ENCODE assay signal across 19 mouse cellular contexts in genomic region chr16:43871419-43871818, GRCm38 (mm10). TPM values are rescaled to one million over a fixed set of nuclear protein-coding genes. Genes with fewer than 3 reads are reported as not detected.
DNase-seq lines count a peak whose midpoint lies in the region; ATAC-seq lines count a peak whose summit lies in the region.
"Had no signal": no experiment of that assay in that cellular context is flagged by ENCODE, and none has a peak within 500 bp of the region (broad histone marks: within the 10 kb centered on the region; RNA-seq: fewer than 3 reads in every experiment).

No protein-coding gene starts in this region.

- ATAC-seq in hindbrain, embryonic 13.5 days (ENCODE audit: low FRiP score), result no peak
- ATAC-seq: CD4-positive, CD25-positive, alpha-beta regulatory T cell, adult 4 months; intestine, embryonic 16.5 days; midbrain, embryonic 13.5 days had no signal

- no peak overlapping the region for H3K9ac ChIP-seq in hindbrain, embryonic 13.5 days
- H3K9ac ChIP-seq: embryonic facial prominence, embryonic 13.5 days; hindbrain, embryonic 15.5 days; limb, embryonic 12.5 days; liver, embryonic 13.5 days; midbrain, embryonic 13.5 days had no signal

- H3K4me2 ChIP-seq in hindbrain, embryonic 13.5 days, result no peak overlapping the region
- H3K4me2 ChIP-seq: embryonic facial prominence, embryonic 13.5 days; hindbrain, embryonic 15.5 days; limb, embryonic 12.5 days; liver, embryonic 13.5 days; midbrain, embryonic 13.5 days had no signal

- no peak overlapping the region for H3K4me3 ChIP-seq in hindbrain, embryonic 13.5 days
- H3K4me3 ChIP-seq: embryonic facial prominence, embryonic 13.5 days; hindbrain, embryonic 15.5 days; limb, embryonic 12.5 days; liver, embryonic 13.5 days; midbrain, embryonic 13.5 days had no signal

- no peak overlapping the region for H3K27ac ChIP-seq in hindbrain, embryonic 13.5 days
- H3K27ac ChIP-seq: embryonic facial prominence, embryonic 13.5 days; hindbrain, embryonic 15.5 days; kidney, postnatal 0 days; limb, embryonic 12.5 days; liver, embryonic 13.5 days; midbrain, embryonic 13.5 days had no signal

- peak; percentile 40 for DNase-seq in adrenal gland, adult 2 months
- DNase-seq in adrenal gland, postnatal 4 days (ENCODE audit: low spot score in 2 of 2), result no peak
- peak; percentile 20 to 30 for DNase-seq in heart, adult 18-20 months
- no peak for DNase-seq in heart, adult 8-10 months (ENCODE audit: low spot score)
- DNase-seq in lung, postnatal 10 days, result peak; percentile 22
- no peak for DNase-seq in lung, postnatal 36 days
- DNase-seq in heart, postnatal 4 days, result peak; percentile 50
- DNase-seq: cerebellum, adult 9-10 months; liver, embryonic 13.5 days; thymus, postnatal 25 days had no signal

- 94% methylated on average over 7 of the region's 7 CpGs for WGBS in hindbrain, embryonic 13.5 days

- H3K4me1 ChIP-seq in hindbrain, embryonic 13.5 days (replicated peaks), result no peaks in the 10 kb centered on the region
- H3K4me1 ChIP-seq: hindbrain, embryonic 15.5 days; limb, embryonic 12.5 days; liver, embryonic 13.5 days; midbrain, embryonic 13.5 days had no signal

- peaks cover 55% of the 10 kb centered on the region for H3K36me3 ChIP-seq in hindbrain, embryonic 13.5 days

- no peaks in the 10 kb centered on the region for H3K9me3 ChIP-seq in hindbrain, embryonic 13.5 days
- H3K9me3 ChIP-seq: embryonic facial prominence, embryonic 13.5 days; G1E; hindbrain, embryonic 15.5 days; limb, embryonic 12.5 days; liver, embryonic 13.5 days; midbrain, embryonic 13.5 days had no signal

- H3K27me3 ChIP-seq in hindbrain, embryonic 13.5 days, result no peaks in the 10 kb centered on the region
- H3K27me3 ChIP-seq: embryonic facial prominence, embryonic 13.5 days; hindbrain, embryonic 15.5 days; limb, embryonic 12.5 days; liver, embryonic 13.5 days; midbrain, embryonic 13.5 days had no signal

RNA-seq across cellular contexts. Expression of gene Ccdc191, which starts 18.2 kb away (rescaled TPM):
- 1 to 10 TPM; 4.7 to 6.0 TPM for total RNA-seq in adrenal gland, adult 2 months (2021)
- 0.86 and 1.6 TPM in 2 replicates for polyA plus RNA-seq in adrenal gland, adult 2 months (2012; rRNA removed)
- 1 to 10 TPM; 8.9 to 9.6 TPM for total RNA-seq in adrenal gland, postnatal 4 days (2021)
- 1 to 10 TPM; 1.7 to 2.4 TPM for total RNA-seq in heart, adult 18-20 months (2021)
- 10 to 100 TPM in 1 of 4 experiments, 1 to 10 TPM in 3; 2.3 to 10.1 (median 3.4) TPM for total RNA-seq in heart, adult 8-10 months (2022)
- 1 to 10 TPM; 1.2 to 2.0 TPM for total RNA-seq in heart, postnatal 4 days (2021)
- 10.1 and 12.0 TPM in 2 replicates for polyA plus RNA-seq in hindbrain, embryonic 13.5 days (2015; fragmentation: Nextera tagmentation; extraction: Ambion mirVana)

RNA-seq across cellular contexts. Expression of gene Qtrt2, which starts 55.2 kb away (rescaled TPM):
- total RNA-seq in adrenal gland, adult 2 months (2021), result 10 to 100 TPM; 28.0 TPM
- polyA plus RNA-seq in adrenal gland, adult 2 months (2012; rRNA removed), result 6.2 and 15.6 TPM in 2 replicates
- total RNA-seq in adrenal gland, postnatal 4 days (2021), result 10 to 100 TPM; 45.5 to 46.5 TPM
- total RNA-seq in heart, adult 18-20 months (2021), result 10 to 100 TPM in 1 of 2 experiments, 1 to 10 TPM in 1; 9.9 to 13.0 TPM
- total RNA-seq in heart, adult 8-10 months (2022), result 10 to 100 TPM in 3 of 4 experiments, 1 to 10 TPM in 1; 6.4 to 16.6 (median 13.0) TPM
- total RNA-seq in heart, postnatal 4 days (2021), result 10 to 100 TPM; 23.2 to 29.8 TPM
- polyA plus RNA-seq in hindbrain, embryonic 13.5 days (2015; fragmentation: Nextera tagmentation; extraction: Ambion mirVana), result 20.5 and 22.2 TPM in 2 replicates

Comparison
In these comparisons a context has a peak if more than half of its experiments do, and no peak if none do; other contexts are left out.
1. DNase-seq: peak in adrenal gland, adult 2 months (single experiment), heart, adult 18-20 months (2 of 2), lung, postnatal 10 days (single experiment) and heart, postnatal 4 days (single experiment); none in adrenal gland, postnatal 4 days (0 of 2), heart, adult 8-10 months (single experiment) and lung, postnatal 36 days (single experiment).